Mouse (Mus musculus): ENCODE data around the gene Gm11037. TPM values are rescaled to one million over a fixed set of nuclear protein-coding genes. Genes with fewer than 3 reads are reported as not detected.
A peak's percentile ranks its signal among the peaks of the same experiment; 100 is the strongest.

Gm11037 gene
- polyA plus RNA-seq, 1 experiment = not detected

DNA sequence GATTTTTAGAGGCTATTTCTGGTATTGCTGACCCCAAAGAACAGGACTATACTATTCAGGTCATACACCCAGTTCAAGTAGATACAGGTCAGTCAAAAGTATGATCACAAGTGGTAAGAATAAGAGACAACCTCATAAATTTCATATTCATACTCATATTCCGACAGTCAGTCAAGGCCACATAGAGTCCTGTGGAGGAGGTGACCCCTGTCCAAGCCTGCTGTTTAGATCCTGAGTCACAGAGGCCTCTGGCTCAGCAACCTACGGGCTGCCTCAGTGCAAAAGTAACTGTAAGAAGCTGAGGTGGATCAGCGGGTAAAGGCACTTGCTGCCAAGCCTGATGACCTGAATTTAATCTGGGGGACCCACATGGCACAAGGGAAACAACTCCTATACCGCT is 20.7 kb downstream of the Gm11037 start:
- Histone ChIP-seq H3K4me3 (ENCODE audit: insufficient read depth, low read depth, low read length) (no peak overlapping the region), H3K4me1 (ENCODE audit: control insufficient read depth, insufficient read depth, low read length) (peaks cover 6% of the 10 kb centered on the region; the same call in 1 of the 2 replicates), H3K27ac (ENCODE audit: insufficient read depth, low read depth, low read length) (no peak overlapping the region)
- no peak for TF ChIP-seq POLR2A (IDR thresholded peaks at IDR 0.05; ENCODE audit: insufficient read depth, low read depth, low read length)
- TF ChIP-seq CTCF (IDR thresholded peaks at IDR 0.05; ENCODE audit: insufficient read depth, low read depth, low read length) = no peak
- WGBS = 92% methylated on average over 4 of the region's 4 CpGs

DNA sequence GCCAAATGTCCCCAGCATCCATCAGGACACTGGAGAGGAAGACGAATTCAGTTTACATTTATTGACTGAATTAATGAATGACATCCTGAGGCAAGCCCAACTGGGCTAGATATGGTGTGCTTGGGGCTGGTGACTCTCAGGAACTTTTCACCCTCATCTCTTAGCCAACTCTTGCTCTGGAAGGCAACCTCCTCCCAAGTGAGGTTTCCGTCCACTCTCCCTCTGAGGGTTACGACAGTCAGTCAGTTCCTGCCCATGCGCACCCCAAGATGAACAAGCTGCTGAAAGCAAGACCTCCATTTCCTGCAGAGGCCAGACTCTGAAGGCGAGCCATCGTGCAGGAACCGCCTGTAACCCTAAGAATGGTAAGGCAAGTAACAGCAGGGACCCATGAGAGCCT is 23.7 kb downstream of the Gm11037 start:
- 94% methylated on average over 7 of the region's 7 CpGs for WGBS
- Histone ChIP-seq H3K27ac (ENCODE audit: insufficient read depth, low read depth, low read length) (no peak overlapping the region), H3K4me3 (ENCODE audit: insufficient read depth, low read depth, low read length) (no peak overlapping the region), H3K4me1 (ENCODE audit: control insufficient read depth, insufficient read depth, low read length) (peaks cover 9% of the 10 kb centered on the region)
- TF ChIP-seq CTCF (IDR thresholded peaks at IDR 0.05; ENCODE audit: insufficient read depth, low read depth, low read length) (no peak), POLR2A (IDR thresholded peaks at IDR 0.05; ENCODE audit: insufficient read depth, low read depth, low read length) (no peak)

- peaks cover 9% of the 10 kb centered on the region for H3K4me1 ChIP-seq (ENCODE audit: control insufficient read depth, insufficient read depth, low read length)
- H3K27ac ChIP-seq (ENCODE audit: insufficient read depth, low read depth, low read length) = no peak overlapping the region
- peak overlapping the region; percentile 67 for H3K4me3 ChIP-seq (ENCODE audit: insufficient read depth, low read depth, low read length)
- TF ChIP-seq CTCF (IDR thresholded peaks at IDR 0.05; ENCODE audit: insufficient read depth, low read depth, low read length) = no peak
- TF ChIP-seq POLR2A (IDR thresholded peaks at IDR 0.05; ENCODE audit: insufficient read depth, low read depth, low read length) = no peak
- under 1% methylated on average over 18 of the region's 18 CpGs for WGBS
Measured at GRCm38 (mm10) chr2:131159491-131159910, 26.2 kb downstream of the Gm11037 start.

DNA sequence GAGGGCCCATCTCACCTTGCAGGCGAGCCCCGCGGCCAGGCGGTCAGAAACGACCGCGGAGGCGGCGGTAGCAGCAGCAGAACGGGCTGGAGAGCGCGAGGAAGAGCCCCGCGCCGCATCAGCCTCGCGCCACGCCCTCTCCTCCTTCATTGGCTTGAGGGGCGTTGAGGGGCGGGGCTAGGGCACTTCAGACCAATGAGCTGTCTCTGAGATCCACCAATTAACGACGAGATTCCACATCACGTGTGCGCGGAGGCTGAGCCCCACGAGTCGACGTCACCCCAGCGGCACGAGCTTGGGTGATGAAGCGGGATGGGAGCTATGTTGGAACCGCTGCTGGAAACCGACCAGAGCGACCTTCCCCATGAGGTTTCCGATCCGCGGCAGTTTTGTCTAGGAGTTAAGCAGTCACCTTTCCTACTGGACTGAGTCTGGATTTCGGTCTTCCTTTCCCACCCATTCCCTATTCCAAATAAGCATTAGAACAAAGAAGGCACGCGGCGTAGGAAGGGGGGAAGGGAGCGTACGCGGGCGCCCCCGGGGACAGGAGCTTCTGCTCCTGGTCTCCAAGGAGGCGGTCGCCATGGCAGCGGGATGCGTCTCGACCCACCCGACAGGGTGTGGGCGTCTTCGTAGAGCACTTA is 26.8 kb downstream of the Gm11037 start, which contains the start of gene 1700037H04Rik:
TSS of gene 1700037H04Rik (minus strand) at position 144 of the 644 bp plus-strand sequence.
- under 1% methylated on average over 54 of the region's 54 CpGs for WGBS
- peak within 1 kb of the TSS; percentile 67 for H3K4me3 ChIP-seq (ENCODE audit: insufficient read depth, low read depth, low read length)
- H3K27ac ChIP-seq (ENCODE audit: insufficient read depth, low read depth, low read length) = peak within 1 kb of the TSS; percentile 76
- no peak for TF ChIP-seq CTCF (IDR thresholded peaks at IDR 0.05; ENCODE audit: insufficient read depth, low read depth, low read length)
- peak; percentile 94 for TF ChIP-seq POLR2A (IDR thresholded peaks at IDR 0.05; ENCODE audit: insufficient read depth, low read depth, low read length)
- peaks cover 9% of the 10 kb centered on the region for H3K4me1 ChIP-seq (ENCODE audit: control insufficient read depth, insufficient read depth, low read length)

DNA sequence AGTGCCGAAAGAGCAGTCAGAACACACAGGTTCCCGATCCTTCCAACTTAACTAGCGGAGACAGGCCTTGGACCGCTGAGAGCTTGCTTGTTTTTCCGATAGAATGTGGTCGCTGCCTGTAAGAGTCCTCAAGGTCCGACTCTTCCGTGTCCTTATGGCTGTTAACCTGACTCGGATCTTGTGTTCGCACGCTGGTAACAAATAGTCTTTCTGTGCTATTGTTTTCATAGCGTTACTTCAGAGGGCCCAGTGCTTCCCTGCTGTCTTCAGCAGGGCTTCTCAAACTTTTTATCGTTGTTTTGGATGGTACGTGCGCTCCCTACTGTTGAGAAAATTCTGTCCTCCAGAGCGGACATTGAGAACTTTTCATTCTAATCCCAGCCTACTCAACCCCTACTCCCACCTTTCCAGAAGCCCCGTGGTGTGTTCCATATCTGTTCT is 27.4 kb downstream of the Gm11037 start:
- Histone ChIP-seq H3K4me3 (ENCODE audit: insufficient read depth, low read depth, low read length) (peak overlapping the region; percentile 61), H3K4me1 (ENCODE audit: control insufficient read depth, insufficient read depth, low read length) (peaks cover 9% of the 10 kb centered on the region), H3K27ac (ENCODE audit: insufficient read depth, low read depth, low read length) (peak overlapping the region; percentile 76)
- TF ChIP-seq POLR2A (IDR thresholded peaks at IDR 0.05; ENCODE audit: insufficient read depth, low read depth, low read length) (no peak), CTCF (IDR thresholded peaks at IDR 0.05; ENCODE audit: insufficient read depth, low read depth, low read length) (no peak)
- under 1% methylated on average over 17 of the region's 17 CpGs for whole genome bisulfite sequencing

- peaks cover 3% of the 10 kb centered on the region for H3K4me1 ChIP-seq (ENCODE audit: control insufficient read depth, insufficient read depth, low read length)
- TF ChIP-seq POLR2A (IDR thresholded peaks at IDR 0.05; ENCODE audit: insufficient read depth, low read depth, low read length) (no peak), CTCF (IDR thresholded peaks at IDR 0.05; ENCODE audit: insufficient read depth, low read depth, low read length) (no peak)
- WGBS = 89% methylated on average over 7 of the region's 7 CpGs
- H3K4me3 ChIP-seq (ENCODE audit: insufficient read depth, low read depth, low read length) = no peak overlapping the region
- H3K27ac ChIP-seq (ENCODE audit: insufficient read depth, low read depth, low read length) = no peak overlapping the region
Measured at GRCm38 (mm10) chr2:131163924-131164323, 30.6 kb downstream of the Gm11037 start.

GRCm38 (mm10) chr2:131166172-131166571 is 32.9 kb downstream of the Gm11037 start:
- WGBS = 91% methylated on average over 2 of the region's 2 CpGs
- TF ChIP-seq CTCF (IDR thresholded peaks at IDR 0.05; ENCODE audit: insufficient read depth, low read depth, low read length) = no peak
- H3K4me1 ChIP-seq (ENCODE audit: control insufficient read depth, insufficient read depth, low read length) = peaks cover 5% of the 10 kb centered on the region
- H3K4me3 ChIP-seq (ENCODE audit: insufficient read depth, low read depth, low read length) = no peak overlapping the region
- H3K27ac ChIP-seq (ENCODE audit: insufficient read depth, low read depth, low read length) = no peak overlapping the region

DNA sequence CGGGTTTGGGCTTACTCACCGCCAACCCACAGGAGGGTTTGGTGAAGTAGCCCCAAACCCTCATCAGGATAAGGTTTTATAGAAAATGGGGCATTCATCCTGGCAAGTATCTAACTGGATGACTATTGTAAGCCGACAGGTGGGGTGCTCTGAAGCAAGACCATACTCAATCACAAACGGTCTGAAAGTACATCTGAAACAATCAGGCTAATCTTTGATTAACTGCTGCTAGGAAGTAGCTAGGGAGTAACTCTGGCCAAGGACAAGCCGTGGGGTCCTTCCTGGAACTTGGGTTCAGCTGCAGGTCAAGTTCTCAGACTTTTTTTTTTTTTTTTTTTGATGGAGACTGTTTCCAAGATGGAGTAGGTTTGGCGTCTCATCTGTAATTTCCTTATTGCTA is 34.7 kb downstream of the Gm11037 start:
- 81% methylated on average over 6 of the region's 6 CpGs for WGBS
- TF ChIP-seq POLR2A (IDR thresholded peaks at IDR 0.05; ENCODE audit: insufficient read depth, low read depth, low read length) = no peak
- TF ChIP-seq CTCF (IDR thresholded peaks at IDR 0.05; ENCODE audit: insufficient read depth, low read depth, low read length) = no peak

DNA sequence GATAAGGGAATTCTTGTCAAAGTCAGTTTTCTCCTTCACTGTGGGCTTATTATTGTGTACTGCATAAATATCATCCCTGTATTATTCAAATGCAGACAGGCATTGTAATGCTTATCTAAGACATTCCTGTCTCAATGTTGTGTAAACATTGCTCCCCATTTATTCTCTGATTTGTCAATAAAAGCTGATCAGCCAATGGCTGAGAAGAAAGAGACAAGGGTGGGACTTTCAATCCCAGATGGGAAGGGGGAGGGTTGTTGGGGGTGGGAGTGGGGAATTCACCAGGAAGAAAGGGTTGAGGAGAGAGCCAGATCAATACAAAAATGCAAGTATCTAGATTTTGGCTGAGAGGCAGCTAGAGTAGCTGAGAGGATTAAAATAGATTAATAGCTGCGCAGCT is 35.6 kb downstream of the Gm11037 start:
- WGBS = 72% methylated on average over 1 of the region's 1 CpGs
- Histone ChIP-seq H3K4me3 (ENCODE audit: insufficient read depth, low read depth, low read length) (no peak overlapping the region), H3K4me1 (ENCODE audit: control insufficient read depth, insufficient read depth, low read length) (peaks cover 11% of the 10 kb centered on the region), H3K27ac (ENCODE audit: insufficient read depth, low read depth, low read length) (no peak overlapping the region)
- no peak for TF ChIP-seq POLR2A (IDR thresholded peaks at IDR 0.05; ENCODE audit: insufficient read depth, low read depth, low read length)
- no peak for TF ChIP-seq CTCF (IDR thresholded peaks at IDR 0.05; ENCODE audit: insufficient read depth, low read depth, low read length)

More for the DNA sequence above, 34.7 kb downstream of the Gm11037 start:
- Histone ChIP-seq H3K27ac (ENCODE audit: insufficient read depth, low read depth, low read length) (no peak overlapping the region), H3K4me3 (ENCODE audit: insufficient read depth, low read depth, low read length) (no peak overlapping the region), H3K4me1 (ENCODE audit: control insufficient read depth, insufficient read depth, low read length) (peaks cover 11% of the 10 kb centered on the region)

All from olfactory bulb, adult 2 months (tissue).